Mouse (Mus musculus) CH12.LX (cell line): ENCODE data around the gene Armc12.

Source experiments
- CHD1 ChIP-seq: IDR thresholded peaks from 2 replicates; pipeline ENCODE4 v1.6.1; 2012; ENCODE audit warnings: low read depth, low read length, improper control_type of control experiment, inconsistent platforms
- CHD2 ChIP-seq: IDR thresholded peaks from 2 replicates; pipeline ENCODE4 v1.6.1; 2011; ENCODE audit warnings: low read length, improper control_type of control experiment
- CTCF ChIP-seq, 2 experiments: IDR thresholded peaks in 1 of 2; conservative IDR thresholded peaks in 1 of 2; 2 replicates each; pipeline ENCODE4 v1.5.1; 2011 to 2012; ENCODE audit warnings: low read depth in 2 of 2, low read length in 2 of 2, improper control_type of control experiment in 1 of 2, inconsistent platforms in 1 of 2, mild to moderate bottlenecking in 1 of 2, moderate library complexity in 1 of 2
- EP300 ChIP-seq: IDR thresholded peaks from 2 replicates; pipeline ENCODE4 v1.6.1; 2011; ENCODE audit warnings: low read length, improper control_type of control experiment
- ETS1 ChIP-seq: conservative IDR thresholded peaks from 2 replicates; pipeline ENCODE4 v1.6.1; 2012; ENCODE audit warnings: low read depth, mild to moderate bottlenecking, inconsistent platforms, low read length, improper control_type of control experiment, moderate library complexity
- HCFC1 ChIP-seq: IDR thresholded peaks from 2 replicates; pipeline ENCODE4 v1.6.1; 2012; ENCODE audit warnings: low read depth, mild to moderate bottlenecking, inconsistent platforms, low read length, improper control_type of control experiment
- MAFK ChIP-seq: IDR thresholded peaks from 2 replicates; pipeline ENCODE4 v1.6.1; 2011; ENCODE audit warnings: low read length, improper control_type of control experiment; ENCODE audit not compliant: insufficient replicate concordance
- NELFE ChIP-seq: IDR thresholded peaks from 2 replicates; pipeline ENCODE4 v1.6.1; 2011; ENCODE audit warnings: low read depth, low read length, improper control_type of control experiment
- RCOR1 ChIP-seq: conservative IDR thresholded peaks from 2 replicates; pipeline ENCODE4 v1.6.1; 2012; ENCODE audit warnings: low read depth, mild to moderate bottlenecking, inconsistent platforms, low read length, improper control_type of control experiment
- UBTF ChIP-seq: IDR thresholded peaks from 2 replicates; pipeline ENCODE4 v1.6.1; 2012; ENCODE audit warnings: low read depth, mild to moderate bottlenecking, inconsistent platforms, low read length, improper control_type of control experiment, moderate library complexity
- USF1 ChIP-seq: IDR thresholded peaks from 2 replicates; pipeline ENCODE4 v1.6.1; 2014; ENCODE audit warnings: low read depth, mild to moderate bottlenecking, inconsistent platforms, low read length, improper control_type of control experiment
- ZKSCAN1 ChIP-seq: IDR thresholded peaks from 2 replicates; pipeline ENCODE4 v1.6.1; 2012; ENCODE audit warnings: low read depth, inconsistent platforms, low read length, improper control_type of control experiment, borderline replicate concordance
- ZMIZ1 ChIP-seq: IDR thresholded peaks from 2 replicates; pipeline ENCODE4 v1.6.1; 2012; ENCODE audit warnings: low read depth, mild to moderate bottlenecking, inconsistent platforms, low read length, improper control_type of control experiment

GRCm38 (mm10) chr17:28548550-28548949 is 17.9 kb downstream of the Armc12 start:
- TF ChIP-seq ZMIZ1 (no peak), CTCF (conservative IDR thresholded peaks at IDR 0.05 in 1 of 2, IDR thresholded peaks at IDR 0.05 in 1 of 2; ENCODE audit: low read depth in 2 of 2, low read length in 2 of 2) (no peak), USF1 (no peak), ETS1 (no peak), CHD1 (no peak), ZKSCAN1 (no peak), EP300 (no peak), UBTF (no peak), HCFC1 (no peak), RCOR1 (no peak), CHD2 (no peak), NELFE (no peak), MAFK (no peak)
